Mouse (Mus musculus) neural tube, embryonic 10.5 days (tissue): Measurements from ENCODE around the gene Macf1.
"Not testable (repeated sequence)": the region's sequence is repeated elsewhere in the genome, so short reads cannot be mapped to it uniquely, and the experiment has no call there.

ENCODE experiments used
- DNase-seq: peaks from one replicate; pipeline ENCODE4 v3.0.0-alpha.2; 2017; ENCODE audit warnings: low spot score; ENCODE audit errors: extremely low spot score

Gene Macf1

GRCm38 (mm10) chr4:123635428-123635827 is 48.7 kb downstream of the Macf1 start:
- DNase-seq: no peak

- DNase-seq: no peak
Observed at GRCm38 (mm10) chr4:123634436-123634835, 49.7 kb downstream of the Macf1 start.

- DNase-seq: no peak
Observed at GRCm38 (mm10) chr4:123633874-123634273, 50.3 kb downstream of the Macf1 start.

GRCm38 (mm10) chr4:123633370-123633769 is 50.8 kb downstream of the Macf1 start:
- peak; percentile 26 for DNase-seq

GRCm38 (mm10) chr4:123632116-123632515 is 52.0 kb downstream of the Macf1 start:
- not testable (repeated sequence) for DNase-seq

- DNase-seq: no peak
Observed at GRCm38 (mm10) chr4:123631654-123632053, 52.5 kb downstream of the Macf1 start.

GRCm38 (mm10) chr4:123627683-123628082 is 56.5 kb downstream of the Macf1 start:
- no peak for DNase-seq

GRCm38 (mm10) chr4:123625332-123626072 is 58.7 kb downstream of the Macf1 start:
- no peak for DNase-seq

GRCm38 (mm10) chr4:123624438-123624837 is 59.7 kb downstream of the Macf1 start:
- DNase-seq: peak; percentile 22

- DNase-seq: no peak
Observed at GRCm38 (mm10) chr4:123623742-123624151, 60.4 kb downstream of the Macf1 start.

- DNase-seq: no peak
Observed at GRCm38 (mm10) chr4:123621732-123622131, 62.4 kb downstream of the Macf1 start.

GRCm38 (mm10) chr4:123617727-123618389 is 66.3 kb downstream of the Macf1 start:
- no peak for DNase-seq

GRCm38 (mm10) chr4:123616971-123617370 is 67.2 kb downstream of the Macf1 start:
- no peak for DNase-seq

- DNase-seq: no peak
Observed at GRCm38 (mm10) chr4:123616501-123616900, 67.7 kb downstream of the Macf1 start.

- DNase-seq: no peak
Observed at GRCm38 (mm10) chr4:123613309-123613947, 70.7 kb downstream of the Macf1 start.

- no peak for DNase-seq
Observed at GRCm38 (mm10) chr4:123611940-123612339, 72.2 kb downstream of the Macf1 start.

- no peak for DNase-seq
Observed at GRCm38 (mm10) chr4:123611241-123611640, 72.9 kb downstream of the Macf1 start.

GRCm38 (mm10) chr4:123607174-123607573 is 77.0 kb downstream of the Macf1 start:
- DNase-seq: no peak

- no peak for DNase-seq
Observed at GRCm38 (mm10) chr4:123605948-123606347, 78.2 kb downstream of the Macf1 start.

GRCm38 (mm10) chr4:123605309-123605708 is 78.9 kb downstream of the Macf1 start:
- no peak for DNase-seq

GRCm38 (mm10) chr4:123602700-123603261 is 81.4 kb downstream of the Macf1 start:
- DNase-seq: no peak

- no peak for DNase-seq
Observed at GRCm38 (mm10) chr4:123601036-123601435, 83.1 kb downstream of the Macf1 start.
